Mouse (Mus musculus) lung, postnatal 0 days (tissue): ENCODE measurements around the gene Hpse. TPM values are rescaled to one million over a fixed set of nuclear protein-coding genes. Genes with fewer than 3 reads are reported as not detected.
A peak's percentile ranks its signal among the peaks of the same experiment; 100 is the strongest.

Experiments used
- ATAC-seq: fragments of 200-750 bp; cut with Nextera tagmentation; 2 replicates; pipeline ENCODE4 v1.8.0; 2017; ENCODE audit warnings: moderate library complexity
- DNase-seq: peaks from one replicate; pipeline ENCODE4 v3.0.0-alpha.2; 2016; ENCODE audit warnings: low spot score
- H3K27ac ChIP-seq: fragments of 300-500 bp; sonication (generic); 2 replicates; pipeline ENCODE4 v1.5.1; 2014; ENCODE audit warnings: antibody characterized with exemption, mild to moderate bottlenecking, low read length, mixed read lengths
- H3K27me3 ChIP-seq: fragments of 300-500 bp; sonication (generic); replicated peaks from 2 replicates; pipeline ENCODE4 v1.6.1; 2014; ENCODE audit warnings: low read length, mixed read lengths; ENCODE audit not compliant: insufficient read depth
- H3K36me3 ChIP-seq: fragments of 300-500 bp; sonication (generic); 2 replicates; pipeline ENCODE4 v1.6.1; 2014; ENCODE audit warnings: low read length, mixed read lengths; ENCODE audit not compliant: insufficient read depth
- H3K4me1 ChIP-seq: fragments of 300-500 bp; sonication (generic); 2 replicates; pipeline ENCODE4 v1.6.1; 2014; ENCODE audit warnings: antibody characterized with exemption, low read depth, low read length, mixed read lengths; ENCODE audit not compliant: insufficient read depth
- H3K4me2 ChIP-seq: fragments of 300-500 bp; sonication (generic); replicated peaks from 2 replicates; pipeline ENCODE4 v1.6.1; 2014; ENCODE audit warnings: low read depth, mild to moderate bottlenecking, low read length, moderate library complexity, mixed read lengths
- H3K4me3 ChIP-seq: fragments of 300-500 bp; sonication (generic); 2 replicates; pipeline ENCODE4 v1.5.1; 2014; ENCODE audit warnings: low read depth, low read length
- H3K9ac ChIP-seq: fragments of 300-500 bp; sonication (generic); replicated peaks from 2 replicates; pipeline ENCODE4 v1.6.1; 2014; ENCODE audit warnings: low read depth, mild to moderate bottlenecking
- H3K9me3 ChIP-seq: fragments of 300-500 bp; sonication (generic); 2 replicates; pipeline ENCODE4 v1.6.1; 2016; ENCODE audit warnings: low read length, mixed read lengths
- CTCF ChIP-seq: IDR thresholded peaks from 2 replicates; pipeline ENCODE4 v1.5.1; 2016; ENCODE audit warnings: antibody characterized with exemption, mild to moderate bottlenecking
- EP300 ChIP-seq: IDR thresholded peaks from 2 replicates; pipeline ENCODE4 v1.6.1; 2016; ENCODE audit warnings: antibody characterized with exemption, mild to moderate bottlenecking, control low read depth
- whole genome bisulfite sequencing: fragments of 180-500 bp; shearing (Covaris S2); extraction: QIAGEN DNeasy Blood & Tissue Kit; methylation state at CpG from one replicate; pipeline ENCODE4 v1.1.7; 2014; 5-methylcytosine and 5-hydroxymethylcytosine counted together
- polyA plus RNA-seq: library from polyadenylated mRNA; unstranded; fragments of >200 nt; fragmentation: Nextera tagmentation; extraction: Ambion mirVana; gene quantifications from 2 replicates; pipeline ENCODE4 v1.2.1, GENCODE M21; 2015

Gene Hpse
- polyA plus RNA-seq, 1 experiment from 2014 or later, result 3.0 TPM

- ATAC-seq (no peak), DNase-seq (no peak)
- Histone ChIP-seq H3K36me3 (no peaks in the 10 kb centered on the region), H3K9ac (no peak overlapping the region), H3K27ac (no peak overlapping the region), H3K4me3 (no peak overlapping the region), H3K4me2 (no peak overlapping the region), H3K27me3 (no peaks in the 10 kb centered on the region), H3K9me3 (no peaks in the 10 kb centered on the region), H3K4me1 (peaks cover 5% of the 10 kb centered on the region)
- no peak for TF ChIP-seq CTCF
- TF ChIP-seq EP300, result no peak
- WGBS, result 49% methylated on average over 8 of the region's 8 CpGs
Observed at GRCm38 (mm10) chr5:100638483-100638882, 81.0 kb downstream of the Hpse start.

- Histone ChIP-seq H3K4me1 (no peaks in the 10 kb centered on the region), H3K27me3 (no peaks in the 10 kb centered on the region), H3K36me3 (no peaks in the 10 kb centered on the region), H3K4me2 (0 out of 2 replicates have a peak overlapping the region, but pooled peaks have one; percentile 19), H3K9ac (no peak overlapping the region), H3K9me3 (no peaks in the 10 kb centered on the region), H3K4me3 (no peak overlapping the region), H3K27ac (peak overlapping the region; percentile 44)
- TF ChIP-seq CTCF (peak; percentile 40), EP300 (peak; percentile 64; the same call in 1 of the 2 replicates)
- peak; percentile 89 for ATAC-seq
- 41% methylated on average over 8 of the region's 8 CpGs for WGBS
- peak; percentile 89 for DNase-seq
Observed at GRCm38 (mm10) chr5:100636794-100637544, 82.5 kb downstream of the Hpse start.

DNA sequence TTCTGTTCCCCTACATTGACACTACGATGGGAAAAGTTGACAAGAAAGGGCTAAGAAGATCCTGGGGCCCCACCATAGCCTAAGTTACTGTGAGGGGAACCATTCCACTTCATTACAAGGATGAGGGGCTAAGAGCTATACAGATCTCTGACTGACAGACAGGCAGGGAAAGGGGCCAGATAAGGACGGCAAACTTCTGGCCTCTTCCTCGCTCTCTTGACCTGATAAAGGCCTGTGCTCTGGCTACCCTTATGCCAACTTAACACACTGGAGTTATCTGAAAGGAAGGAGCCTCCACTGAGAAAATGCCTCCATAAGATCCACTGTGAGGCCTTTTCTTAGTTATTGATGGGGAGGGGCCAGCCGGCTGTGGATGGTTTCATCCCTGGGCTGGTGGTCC lies 83.6 kb downstream of the Hpse start:
- H3K27me3 ChIP-seq, result no peaks in the 10 kb centered on the region
- H3K4me1 ChIP-seq, result no peaks in the 10 kb centered on the region
- WGBS, result 92% methylated on average over 4 of the region's 4 CpGs
- no peak for DNase-seq
- no peaks in the 10 kb centered on the region for H3K9me3 ChIP-seq
- no peak overlapping the region for H3K4me2 ChIP-seq
- H3K27ac ChIP-seq, result 0 out of 2 replicates have a peak overlapping the region, but pooled peaks have one; percentile 44
- H3K9ac ChIP-seq, result no peak overlapping the region
- no peak overlapping the region for H3K4me3 ChIP-seq
- no peaks in the 10 kb centered on the region for H3K36me3 ChIP-seq
- ATAC-seq, result no peak
- no peak for TF ChIP-seq CTCF

DNA sequence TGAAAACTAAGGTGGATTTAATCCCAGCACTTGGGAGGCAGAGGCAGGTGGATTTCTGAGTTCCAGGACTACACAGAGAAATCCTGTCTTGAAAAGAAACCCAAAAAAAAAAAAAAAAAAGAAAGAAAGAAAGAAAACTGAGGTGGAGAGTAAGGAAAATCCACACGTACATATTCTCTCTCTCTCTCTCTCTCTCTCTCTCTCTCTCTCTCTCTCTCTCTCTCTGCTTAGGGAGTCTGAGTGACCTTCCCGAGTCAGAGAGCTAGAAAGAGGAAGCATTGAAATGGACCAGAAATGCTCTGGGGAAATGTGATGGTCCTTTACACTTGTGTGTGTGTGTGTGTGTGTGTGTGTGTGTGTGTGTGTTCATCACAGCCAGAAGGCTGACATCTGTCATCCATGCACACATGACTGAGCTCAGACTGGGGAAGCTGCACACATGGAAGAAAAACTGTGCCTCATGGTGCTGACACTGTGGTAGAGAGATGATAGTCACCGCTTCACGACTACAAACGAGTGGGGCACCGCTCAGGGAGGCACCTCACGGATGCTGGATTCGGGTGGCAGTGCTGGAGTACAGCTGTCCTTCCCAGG lies 84.5 kb downstream of the Hpse start:
- WGBS, result 86% methylated on average over 7 of the region's 8 CpGs
- Histone ChIP-seq H3K36me3 (no peaks in the 10 kb centered on the region), H3K4me1 (no peaks in the 10 kb centered on the region), H3K9me3 (no peaks in the 10 kb centered on the region), H3K27ac (no peak overlapping the region), H3K9ac (no peak overlapping the region), H3K4me3 (no peak overlapping the region), H3K4me2 (no peak overlapping the region), H3K27me3 (no peaks in the 10 kb centered on the region)
- ATAC-seq (no peak), DNase-seq (no peak)
- TF ChIP-seq EP300 (no peak), CTCF (no peak)

DNA sequence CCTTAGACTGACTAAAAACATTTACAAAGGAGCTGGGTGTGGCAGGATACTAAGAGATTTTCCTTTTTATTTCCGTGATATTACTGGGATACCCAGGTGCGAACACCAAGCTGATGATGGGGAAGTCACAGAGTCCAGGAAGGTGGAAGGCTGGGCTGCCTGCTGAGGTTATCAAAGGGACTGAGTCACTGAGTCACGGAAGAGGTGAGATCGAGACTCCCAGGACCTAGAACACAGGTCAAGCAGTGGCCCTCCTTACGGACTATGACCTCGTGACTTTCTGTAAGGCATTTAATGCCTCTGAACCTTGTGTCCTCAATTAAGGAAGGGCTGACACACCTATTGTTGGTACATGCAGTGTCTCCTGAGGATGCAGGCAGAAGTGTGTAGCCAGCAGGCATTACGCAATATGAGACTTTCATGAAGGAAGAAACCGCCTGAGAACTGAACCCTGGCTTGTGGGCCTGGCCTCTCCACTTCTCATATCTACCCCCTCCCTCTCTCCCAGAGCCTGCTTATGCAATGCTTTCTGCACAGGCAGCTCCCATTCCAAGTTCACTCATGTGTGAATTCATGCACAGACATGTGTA lies 86.9 kb downstream of the Hpse start:
- DNase-seq (peak; percentile 79), ATAC-seq (peak; percentile 33)
- Histone ChIP-seq H3K9ac (no peak overlapping the region), H3K9me3 (no peaks in the 10 kb centered on the region), H3K27ac (no peak overlapping the region), H3K4me1 (no peaks in the 10 kb centered on the region), H3K4me3 (no peak overlapping the region), H3K36me3 (no peaks in the 10 kb centered on the region), H3K27me3 (no peaks in the 10 kb centered on the region), H3K4me2 (no peak overlapping the region)
- TF ChIP-seq CTCF (no peak), EP300 (no peak)
- WGBS, result 75% methylated on average over 8 of the region's 8 CpGs

Other genes with a start within 250 kb of the Hpse start
- 5.7 and 5.9 TPM in 2 replicates for gene Lin54, start 219.1 kb downstream of the Hpse start, polyA plus RNA-seq
- 92.4 and 94.3 TPM in 2 replicates for gene Cops4, start 201.4 kb downstream of the Hpse start, polyA plus RNA-seq
- gene Plac8, start 147.5 kb downstream of the Hpse start, polyA plus RNA-seq, result 51.2 and 59.3 TPM in 2 replicates
- 34.3 and 35.5 TPM in 2 replicates for gene Coq2, start 44.6 kb downstream of the Hpse start, polyA plus RNA-seq
- gene Helq, start 78.9 kb upstream of the Hpse start, polyA plus RNA-seq, result 5.3 and 6.8 TPM in 2 replicates
- 118 and 145 TPM in 2 replicates for gene Mrps18c, start 78.9 kb upstream of the Hpse start, polyA plus RNA-seq
- 11.4 and 11.6 TPM in 2 replicates for gene Abraxas1, start 101.2 kb upstream of the Hpse start, polyA plus RNA-seq
- 2.3 and 2.9 TPM in 2 replicates for gene Gpat3, start 126.0 kb upstream of the Hpse start, polyA plus RNA-seq